Mouse (Mus musculus): ENCODE data around the gene Hsd17b3.

Hsd17b3 gene

DNA sequence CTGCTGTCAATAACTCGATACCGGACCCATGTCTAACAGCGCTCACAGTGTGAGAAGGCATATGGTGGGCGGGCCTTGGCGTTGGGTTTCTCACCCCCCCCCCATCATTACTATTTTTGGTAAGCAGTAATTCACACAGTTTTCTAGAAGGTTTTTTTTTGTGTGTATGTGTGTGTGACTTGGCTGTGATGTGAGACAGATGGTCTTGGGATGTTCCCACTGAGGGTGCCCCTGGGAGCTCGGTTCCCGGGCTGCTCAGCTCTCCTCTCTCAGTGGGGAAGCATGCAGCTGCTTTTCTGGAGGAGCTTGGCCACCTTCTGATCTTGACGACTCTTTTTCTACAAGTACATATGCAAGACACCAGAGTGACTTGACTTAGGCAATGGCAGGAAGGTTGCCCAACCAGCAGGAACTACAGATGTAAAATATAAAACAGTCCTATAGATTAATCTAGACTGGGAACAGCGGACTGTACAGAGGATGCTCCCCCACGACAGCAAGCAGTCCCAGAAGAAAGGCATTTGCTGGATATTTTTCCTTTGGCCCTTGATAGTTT is 70.4 kb downstream of the Hsd17b3 start:
- DNase-seq: peak in 1 of 2 experiments; percentile 14

- no peak for DNase-seq
Measured at GRCm38 (mm10) chr13:64016048-64016447, 73.0 kb downstream of the Hsd17b3 start.

DNA sequence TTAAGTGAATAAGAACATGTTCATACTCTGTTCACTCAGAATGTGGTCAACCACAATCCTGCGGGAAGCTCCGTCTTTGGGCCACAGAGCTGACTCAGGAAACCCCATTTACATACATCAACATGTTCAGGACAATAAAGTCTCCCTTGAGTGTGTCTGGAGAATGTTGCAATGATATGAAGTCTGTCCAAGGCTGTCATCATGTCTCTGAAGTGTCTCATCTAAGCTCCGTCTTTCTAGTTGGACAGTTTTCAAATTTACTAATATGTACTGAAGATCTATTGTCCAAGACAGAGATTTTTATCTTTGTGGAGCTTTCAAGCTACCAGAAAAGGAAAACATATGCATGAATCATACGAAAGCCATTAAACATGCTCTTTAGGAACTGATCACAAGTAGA is 77.9 kb downstream of the Hsd17b3 start:
- no peak for DNase-seq
